Mouse (Mus musculus) lung, embryonic 14.5 days (tissue): ENCODE data around the gene Gm44805. TPM values are rescaled to one million over a fixed set of nuclear protein-coding genes. Genes with fewer than 3 reads are reported as not detected.

Experiments used
- ATAC-seq: fragments of 200-750 bp; cut with Nextera tagmentation; 2 replicates; pipeline ENCODE4 v1.8.0; 2017; ENCODE audit warnings: mild to moderate bottlenecking, moderate TSS enrichment, moderate library complexity; ENCODE audit not compliant: insufficient read depth
- DNase-seq: peaks from one replicate; pipeline ENCODE4 v3.0.0-alpha.2; 2015
- H3K27ac ChIP-seq: fragments of 300-500 bp; sonication (generic); 2 replicates; pipeline ENCODE4 v1.5.1; 2014; ENCODE audit warnings: low read depth, mild to moderate bottlenecking, moderate library complexity
- H3K27me3 ChIP-seq: fragments of 300-500 bp; sonication (generic); 2 replicates; pipeline ENCODE4 v1.6.1; 2014; ENCODE audit warnings: low read length, control low read depth; ENCODE audit not compliant: insufficient read depth
- H3K36me3 ChIP-seq: fragments of 300-500 bp; sonication (generic); 2 replicates; pipeline ENCODE4 v1.6.1; 2014; ENCODE audit warnings: control low read depth; ENCODE audit not compliant: insufficient read depth
- H3K4me1 ChIP-seq: fragments of 300-500 bp; sonication (generic); 2 replicates; pipeline ENCODE4 v1.6.1; 2014; ENCODE audit warnings: antibody characterized with exemption, control low read depth; ENCODE audit not compliant: insufficient read depth
- H3K4me2 ChIP-seq: fragments of 300-500 bp; sonication (generic); 2 replicates; pipeline ENCODE4 v1.6.1; 2014; ENCODE audit warnings: mild to moderate bottlenecking
- H3K4me3 ChIP-seq: fragments of 300-500 bp; sonication (generic); 2 replicates; pipeline ENCODE4 v1.5.1; 2014; ENCODE audit warnings: low read depth, low read length
- H3K9ac ChIP-seq: fragments of 300-500 bp; sonication (generic); 2 replicates; pipeline ENCODE4 v1.6.1; 2014
- H3K9me3 ChIP-seq: fragments of 300-500 bp; sonication (generic); 2 replicates; pipeline ENCODE4 v1.6.1; 2016; ENCODE audit warnings: low read depth, low read length, control low read depth
- CTCF ChIP-seq: IDR thresholded peaks from 2 replicates; pipeline ENCODE4 v1.5.1; 2016; ENCODE audit warnings: antibody characterized with exemption, low read depth
- whole genome bisulfite sequencing: fragments of 180-500 bp; shearing (Covaris S2); extraction: QIAGEN DNeasy Blood & Tissue Kit; methylation state at CpG from one replicate; pipeline ENCODE4 v1.1.7; 2014; 5-methylcytosine and 5-hydroxymethylcytosine counted together
- polyA plus RNA-seq: library from polyadenylated mRNA; unstranded; fragments of >200 nt; fragmentation: Nextera tagmentation; extraction: Ambion mirVana; gene quantifications from 2 replicates; pipeline ENCODE4 v1.2.1, GENCODE M21; 2014

Gene Gm44805
- polyA plus RNA-seq, 1 experiment from 2014 or later, result not detected

GRCm38 (mm10) chr7:19678901-19679300, 2.3 kb downstream of the Gm44805 start:
- TF ChIP-seq CTCF, result no peak
- Histone ChIP-seq H3K4me2 (no peak overlapping the region), H3K9ac (no peak overlapping the region), H3K27ac (no peak overlapping the region), H3K36me3 (no peaks in the 10 kb centered on the region), H3K9me3 (no peaks in the 10 kb centered on the region), H3K27me3 (no peaks in the 10 kb centered on the region), H3K4me3 (no peak overlapping the region), H3K4me1 (no peaks in the 10 kb centered on the region)
- no peak for DNase-seq
- WGBS, result 85% methylated on average over 3 of the region's 3 CpGs
- ATAC-seq, result no peak

- no peak for ATAC-seq
- no peaks in the 10 kb centered on the region for H3K27me3 ChIP-seq
- no peak within 1 kb of the TSS for H3K4me3 ChIP-seq
- H3K27ac ChIP-seq, result no peak within 1 kb of the TSS
- no peak within 1 kb of the TSS for H3K9ac ChIP-seq
- 57% methylated on average over 8 of the region's 8 CpGs for WGBS
- H3K36me3 ChIP-seq, result no peaks in the 10 kb centered on the region
- no peaks in the 10 kb centered on the region for H3K9me3 ChIP-seq
- DNase-seq, result no peak
- no peaks in the 10 kb centered on the region for H3K4me1 ChIP-seq
- no peak for TF ChIP-seq CTCF
- H3K4me2 ChIP-seq, result no peak within 1 kb of the TSS
These were observed 3.4 kb downstream of the Gm44805 start, which contains the start of gene Apoc2 for GRCm38 (mm10) chr7:19677872-19678271. TSS of gene Apoc2 (minus strand) at chr7:19677941.

GRCm38 (mm10) chr7:19676662-19677061, 4.6 kb downstream of the Gm44805 start:
- H3K9ac ChIP-seq, result no peak overlapping the region
- H3K9me3 ChIP-seq, result no peaks in the 10 kb centered on the region
- DNase-seq, result no peak
- no peaks in the 10 kb centered on the region for H3K36me3 ChIP-seq
- WGBS, result 64% methylated on average over 1 of the region's 1 CpGs
- no peaks in the 10 kb centered on the region for H3K4me1 ChIP-seq
- H3K27ac ChIP-seq, result no peak overlapping the region
- TF ChIP-seq CTCF, result no peak
- no peak overlapping the region for H3K4me3 ChIP-seq
- no peak for ATAC-seq
- H3K4me2 ChIP-seq, result no peak overlapping the region
- no peaks in the 10 kb centered on the region for H3K27me3 ChIP-seq

- ATAC-seq (no peak), DNase-seq (no peak)
- Histone ChIP-seq H3K4me2 (no peak overlapping the region), H3K27me3 (no peaks in the 10 kb centered on the region), H3K4me1 (no peaks in the 10 kb centered on the region), H3K4me3 (no peak overlapping the region), H3K36me3 (no peaks in the 10 kb centered on the region), H3K9ac (no peak overlapping the region), H3K27ac (no peak overlapping the region), H3K9me3 (no peaks in the 10 kb centered on the region)
- WGBS, result 83% methylated on average over 10 of the region's 10 CpGs
- TF ChIP-seq CTCF, result no peak
These were observed 5.4 kb downstream of the Gm44805 start for GRCm38 (mm10) chr7:19675824-19676223.

GRCm38 (mm10) chr7:19673083-19673699, 8.0 kb downstream of the Gm44805 start:
- no peaks in the 10 kb centered on the region for H3K36me3 ChIP-seq
- no peak for TF ChIP-seq CTCF
- DNase-seq (no peak), ATAC-seq (no peak)
- H3K9ac ChIP-seq, result no peak overlapping the region
- 54% methylated on average over 14 of the region's 14 CpGs for WGBS
- H3K27ac ChIP-seq, result no peak overlapping the region
- no peak overlapping the region for H3K4me2 ChIP-seq
- H3K4me1 ChIP-seq, result 0 out of 2 replicates have a peak, but pooled peaks cover 3% of the 10 kb centered on the region
- no peaks in the 10 kb centered on the region for H3K27me3 ChIP-seq
- H3K4me3 ChIP-seq, result no peak overlapping the region
- no peaks in the 10 kb centered on the region for H3K9me3 ChIP-seq

GRCm38 (mm10) chr7:19671511-19671910, 9.7 kb downstream of the Gm44805 start:
- H3K4me2 ChIP-seq, result no peak overlapping the region
- no peak overlapping the region for H3K27ac ChIP-seq
- ATAC-seq, result no peak
- H3K9ac ChIP-seq, result no peak overlapping the region
- H3K9me3 ChIP-seq, result no peaks in the 10 kb centered on the region
- WGBS, result 70% methylated on average over 10 of the region's 10 CpGs
- H3K4me3 ChIP-seq, result no peak overlapping the region
- no peaks in the 10 kb centered on the region for H3K36me3 ChIP-seq
- TF ChIP-seq CTCF, result no peak
- H3K27me3 ChIP-seq, result no peaks in the 10 kb centered on the region
- no peak for DNase-seq
- H3K4me1 ChIP-seq, result 0 out of 2 replicates have a peak, but pooled peaks cover 3% of the 10 kb centered on the region

- ATAC-seq (peak; percentile 82), DNase-seq (peak; percentile 98)
- 0 out of 2 replicates have a peak, but pooled peaks cover 4% of the 10 kb centered on the region for H3K4me1 ChIP-seq
- peak overlapping the region; percentile 37; the same call in 1 of the 2 replicates for H3K9ac ChIP-seq
- H3K27ac ChIP-seq, result peak overlapping the region; percentile 42; the same call in 1 of the 2 replicates
- no peaks in the 10 kb centered on the region for H3K27me3 ChIP-seq
- H3K36me3 ChIP-seq, result no peaks in the 10 kb centered on the region
- peak; percentile 98 for TF ChIP-seq CTCF
- H3K4me2 ChIP-seq, result peak overlapping the region; percentile 46
- H3K4me3 ChIP-seq, result no peak overlapping the region
- WGBS, result 6% methylated on average over 10 of the region's 10 CpGs
- no peaks in the 10 kb centered on the region for H3K9me3 ChIP-seq
These were observed 12.1 kb downstream of the Gm44805 start for GRCm38 (mm10) chr7:19668947-19669721.
